Mouse (Mus musculus) forebrain, embryonic 10.5 days (tissue): ENCODE measurements around the gene Wdr64. TPM values are rescaled to one million over a fixed set of nuclear protein-coding genes. Genes with fewer than 3 reads are reported as not detected.

Experiments
- DNase-seq: peaks from one replicate; pipeline ENCODE4 v3.0.0-alpha.2; 2017; ENCODE audit warnings: low spot score; ENCODE audit errors: extremely low spot score
- H3K27ac ChIP-seq: fragments of 300-500 bp; sonication (generic); 2 replicates; pipeline ENCODE4 v1.5.1; 2016; ENCODE audit warnings: mild to moderate bottlenecking
- H3K27me3 ChIP-seq: fragments of 300-500 bp; sonication (generic); 2 replicates; pipeline ENCODE4 v1.6.1; 2016; ENCODE audit warnings: mild to moderate bottlenecking; ENCODE audit not compliant: poor library complexity, severe bottlenecking
- H3K36me3 ChIP-seq: fragments of 300-500 bp; sonication (generic); replicated peaks from 2 replicates; pipeline ENCODE4 v1.6.1; 2016; ENCODE audit warnings: mild to moderate bottlenecking, moderate library complexity
- H3K4me1 ChIP-seq: fragments of 300-500 bp; sonication (generic); 2 replicates; pipeline ENCODE4 v1.6.1; 2016
- H3K4me3 ChIP-seq: fragments of 300-500 bp; sonication (generic); 2 replicates; pipeline ENCODE4 v1.5.1; 2016; ENCODE audit warnings: mild to moderate bottlenecking, moderate library complexity
- H3K9me3 ChIP-seq: fragments of 300-500 bp; sonication (generic); 2 replicates; pipeline ENCODE4 v1.6.1; 2016; ENCODE audit warnings: mild to moderate bottlenecking, moderate library complexity
- WGBS: fragments of 180-500 bp; shearing (Covaris S2); methylation state at CpG from one replicate; pipeline ENCODE4 v1.1.7; 2016; 5-methylcytosine and 5-hydroxymethylcytosine counted together
- polyA plus RNA-seq: library from polyadenylated mRNA; unstranded; fragments of >200 nt; fragmentation: Nextera tagmentation; extraction: Ambion mirVana; gene quantifications from 2 replicates; pipeline ENCODE4 v1.2.1, GENCODE M21; 2016

Wdr64 gene
- polyA plus RNA-seq, 1 experiment from 2014 or later = not detected

DNA sequence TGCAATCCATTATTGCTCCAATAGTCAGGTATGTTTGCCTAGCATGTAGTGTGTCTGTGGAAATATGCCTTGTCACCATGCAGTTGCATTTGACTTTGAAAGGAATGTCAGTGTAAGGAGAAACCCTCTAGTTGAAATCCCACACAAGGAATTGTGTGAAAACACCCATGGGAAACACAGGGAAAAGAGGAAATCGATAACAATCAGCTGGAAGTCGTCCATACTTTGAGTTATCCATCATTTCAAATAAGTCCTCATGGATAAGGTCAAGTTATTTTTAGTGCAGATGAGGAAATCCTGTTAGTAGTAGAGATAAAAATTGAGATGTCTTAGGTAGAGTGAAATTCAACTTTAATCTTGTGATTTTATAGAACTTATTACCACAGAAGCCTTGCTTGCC, 96.3 kb downstream of the Wdr64 start:
- no peaks in the 10 kb centered on the region for H3K27me3 ChIP-seq
- H3K36me3 ChIP-seq = no peaks in the 10 kb centered on the region
- 90% methylated on average over 2 of the region's 2 CpGs for WGBS
- H3K27ac ChIP-seq = no peak overlapping the region
- 0 out of 2 replicates have a peak, but pooled peaks cover 5% of the 10 kb centered on the region for H3K4me1 ChIP-seq
- no peak for DNase-seq
- H3K4me3 ChIP-seq = no peak overlapping the region
- no peaks in the 10 kb centered on the region for H3K9me3 ChIP-seq

DNA sequence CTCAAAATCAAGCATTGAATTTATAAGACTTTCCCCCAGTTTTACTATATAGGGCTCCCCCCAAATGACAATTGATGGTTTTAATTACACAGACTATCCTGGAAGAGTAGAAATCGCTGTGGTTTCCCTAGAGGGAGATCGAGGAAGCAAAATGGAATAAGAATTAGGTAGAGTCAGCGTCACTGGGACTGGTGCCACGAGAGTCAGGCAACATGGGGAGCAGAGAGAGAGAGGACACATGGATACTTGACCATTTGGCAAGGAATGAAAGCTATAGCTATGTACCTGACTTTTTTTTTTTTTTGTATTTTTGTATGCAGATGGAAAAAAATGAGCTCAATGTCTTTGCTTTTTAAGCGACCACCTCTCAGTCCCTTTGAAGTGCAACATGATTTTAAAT, 110.0 kb downstream of the Wdr64 start:
- H3K4me1 ChIP-seq = no peaks in the 10 kb centered on the region
- H3K27me3 ChIP-seq = no peaks in the 10 kb centered on the region
- DNase-seq = no peak
- H3K27ac ChIP-seq = no peak overlapping the region
- H3K9me3 ChIP-seq = no peaks in the 10 kb centered on the region
- no peaks in the 10 kb centered on the region for H3K36me3 ChIP-seq
- 85% methylated on average over 5 of the region's 5 CpGs for WGBS
- no peak overlapping the region for H3K4me3 ChIP-seq

DNA sequence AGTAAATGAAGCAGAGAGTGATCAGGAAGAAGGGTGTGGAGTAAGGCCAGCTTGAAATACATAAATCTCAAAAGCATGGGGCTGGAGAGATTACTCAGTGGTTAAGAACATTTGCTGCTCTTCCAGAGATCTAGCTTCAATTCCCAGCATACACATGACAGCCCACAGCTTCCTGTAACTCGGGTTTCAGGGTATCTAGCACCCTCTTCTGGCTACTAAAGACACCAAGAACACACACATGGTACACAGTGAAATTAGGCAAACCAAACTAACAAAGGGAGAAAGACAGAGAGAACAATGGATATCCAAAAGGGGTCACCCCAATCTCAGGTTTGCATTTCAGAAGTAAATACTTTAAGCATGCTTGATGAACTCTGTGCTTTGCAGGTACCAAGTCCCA, 113.2 kb downstream of the Wdr64 start:
- Histone ChIP-seq H3K27ac (no peak overlapping the region), H3K4me3 (no peak overlapping the region), H3K36me3 (no peaks in the 10 kb centered on the region), H3K4me1 (no peaks in the 10 kb centered on the region), H3K9me3 (no peaks in the 10 kb centered on the region), H3K27me3 (no peaks in the 10 kb centered on the region)
- WGBS = 32% methylated on average over 1 of the region's 1 CpGs
- DNase-seq = no peak

DNA sequence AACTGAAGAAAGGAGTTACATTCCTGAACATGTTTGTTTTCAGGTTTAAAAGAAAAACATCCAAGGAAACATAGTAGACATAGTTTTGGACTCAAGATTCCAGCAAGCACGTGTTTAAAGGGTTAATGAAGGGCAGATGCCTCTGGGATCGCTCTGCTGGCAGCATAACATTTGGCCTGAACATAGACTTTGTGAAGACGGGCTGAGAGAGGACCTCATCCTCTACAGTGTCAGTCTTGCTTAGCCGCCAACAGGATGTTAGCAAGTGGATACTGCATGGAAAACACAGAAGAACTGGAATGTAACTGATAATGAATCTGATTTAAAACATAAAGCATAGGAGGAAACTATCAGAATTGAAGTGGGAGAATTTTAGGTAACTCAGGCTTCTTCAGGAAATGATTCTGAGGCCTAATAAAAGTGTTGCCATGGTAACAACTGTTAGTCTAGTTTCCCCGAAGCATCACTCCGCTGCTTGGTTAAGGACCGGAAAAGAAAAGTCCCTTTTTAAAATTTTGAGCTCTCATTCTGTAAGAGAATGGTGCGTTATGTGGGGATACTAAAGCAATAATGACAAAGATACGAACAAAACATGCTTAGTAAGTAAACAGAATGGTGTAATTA, 125.5 kb downstream of the Wdr64 start:
- Histone ChIP-seq H3K36me3 (no peaks in the 10 kb centered on the region), H3K4me1 (no peaks in the 10 kb centered on the region), H3K9me3 (no peaks in the 10 kb centered on the region), H3K4me3 (no peak overlapping the region), H3K27ac (no peak overlapping the region), H3K27me3 (no peaks in the 10 kb centered on the region)
- WGBS = 76% methylated on average over 9 of the region's 9 CpGs
- no peak for DNase-seq

DNA sequence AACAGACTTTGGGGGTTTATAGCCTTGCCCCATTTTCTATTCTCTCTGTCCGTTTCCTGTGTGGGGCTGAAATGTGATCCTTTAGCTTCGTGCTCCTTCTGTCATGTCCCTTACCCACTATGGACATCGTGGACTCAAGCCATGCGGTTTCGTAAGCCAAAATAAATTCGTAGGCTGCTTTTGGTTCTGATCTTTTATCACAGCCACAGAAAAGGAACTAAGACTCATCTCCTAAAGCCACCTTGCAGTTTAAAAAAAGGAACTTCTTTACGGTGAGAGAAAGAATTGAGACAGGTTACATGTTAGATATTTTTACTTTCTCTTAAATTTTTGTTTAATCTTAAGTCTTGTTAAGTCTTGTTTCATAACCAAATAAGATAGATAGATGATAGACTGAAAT, 130.1 kb downstream of the Wdr64 start:
- no peak for DNase-seq
- Histone ChIP-seq H3K4me1 (no peaks in the 10 kb centered on the region), H3K27me3 (no peaks in the 10 kb centered on the region), H3K36me3 (no peaks in the 10 kb centered on the region), H3K4me3 (no peak overlapping the region), H3K9me3 (no peaks in the 10 kb centered on the region), H3K27ac (no peak overlapping the region)
- 94% methylated on average over 7 of the region's 7 CpGs for WGBS

DNA sequence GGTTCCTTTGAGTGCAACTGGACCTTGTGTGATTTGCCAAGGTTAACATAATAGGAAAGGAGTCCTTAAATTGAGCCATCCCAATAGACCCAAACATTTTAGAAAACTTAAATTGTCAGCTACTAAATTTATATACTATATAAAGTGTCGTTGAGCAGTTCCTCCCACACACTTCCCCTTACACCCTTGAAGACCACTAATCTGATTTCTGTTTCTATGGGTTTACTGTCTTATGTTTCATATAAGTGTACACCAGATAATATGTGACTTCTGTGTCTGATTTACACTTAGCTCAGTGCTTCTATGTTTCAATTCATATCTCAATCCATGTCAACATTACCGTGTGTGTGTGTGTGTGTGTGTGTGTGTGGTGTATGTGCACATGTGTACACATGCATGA, 130.8 kb downstream of the Wdr64 start:
- no peaks in the 10 kb centered on the region for H3K36me3 ChIP-seq
- no peaks in the 10 kb centered on the region for H3K4me1 ChIP-seq
- H3K9me3 ChIP-seq = no peaks in the 10 kb centered on the region
- DNase-seq = no peak
- H3K4me3 ChIP-seq = no peak overlapping the region
- H3K27me3 ChIP-seq = no peaks in the 10 kb centered on the region
- WGBS = 93% methylated on average over 2 of the region's 2 CpGs
- H3K27ac ChIP-seq = no peak overlapping the region

DNA sequence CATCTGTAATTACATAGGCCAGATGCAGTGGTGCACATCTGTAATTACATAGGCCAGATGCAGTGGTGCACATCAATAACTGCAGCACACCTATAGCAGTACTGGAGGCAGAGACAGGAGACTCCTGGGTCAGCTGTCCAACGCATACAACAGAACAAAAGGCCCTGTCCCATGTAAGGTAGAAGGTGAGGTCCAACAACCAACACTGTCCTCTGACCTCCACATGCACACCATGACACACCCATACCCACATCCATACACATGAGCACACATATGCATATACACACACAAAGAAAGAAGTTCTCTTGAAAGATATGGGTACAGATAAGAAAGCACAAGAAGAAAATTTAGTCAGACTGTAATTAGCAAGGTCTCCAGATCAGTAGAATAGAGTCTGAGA, 157.1 kb downstream of the Wdr64 start:
- DNase-seq = no peak
- Histone ChIP-seq H3K4me1 (no peaks in the 10 kb centered on the region), H3K27me3 (no peaks in the 10 kb centered on the region), H3K9me3 (no peaks in the 10 kb centered on the region), H3K36me3 (no peaks in the 10 kb centered on the region), H3K4me3 (no peak overlapping the region), H3K27ac (no peak overlapping the region)
- WGBS = 88% methylated on average over 1 of the region's 1 CpGs

Other genes with a start within 250 kb of the Wdr64 start
- gene Rgs7, start 206.1 kb upstream of the Wdr64 start, polyA plus RNA-seq = 1.3 and 1.4 TPM in 2 replicates
- 0.07 TPM in 1 of 2 replicates, not detected in the other for gene Kmo, start 78.2 kb upstream of the Wdr64 start, polyA plus RNA-seq
- gene Fh1, start 73.0 kb upstream of the Wdr64 start, polyA plus RNA-seq = 122 and 127 TPM in 2 replicates
- 12.7 and 15.1 TPM in 2 replicates for gene Opn3, start 5.8 kb upstream of the Wdr64 start, polyA plus RNA-seq
- gene Chml, start 5.7 kb upstream of the Wdr64 start, polyA plus RNA-seq = 4.7 and 4.8 TPM in 2 replicates
- gene Exo1, start 182.0 kb downstream of the Wdr64 start, polyA plus RNA-seq = 167 and 172 TPM in 2 replicates
- 0.25 and 0.27 TPM in 2 replicates for gene Gm38100, start 221.7 kb downstream of the Wdr64 start, polyA plus RNA-seq